Mouse (Mus musculus): ENCODE results near the gene P3h3.
"Not testable (repeated sequence)": the region's sequence is repeated elsewhere in the genome, so short reads cannot be mapped to it uniquely, and the experiment has no call there.

Gene P3h3

GRCm38 (mm10) chr6:124809775-124810538 lies 47.6 kb downstream of the P3h3 start:
- in situ Hi-C loops (cut with MboI, MseI) = loop anchor here (5.0 kb wide), 1 partner anchor 98 kb away; the partner anchor contains the start of genes Emg1 and Phb2

GRCm38 (mm10) chr6:124809052-124809774 lies 48.3 kb downstream of the P3h3 start:
- in situ Hi-C loops (cut with MboI, MseI) = loop anchor here (5.0 kb wide), 1 partner anchor 97 kb away; the partner anchor contains the start of genes Emg1 and Phb2

GRCm38 (mm10) chr6:124808358-124809012 lies 49.1 kb downstream of the P3h3 start, which contains the start of gene Spsb2:
Gene Spsb2 (plus strand): TSS chr6:124808661.
- in situ Hi-C loops (cut with MboI, MseI) = loop anchor here (5.0 kb wide), 1 partner anchor 96 kb away; the partner anchor contains the start of genes Emg1 and Phb2

GRCm38 (mm10) chr6:124807986-124808357 lies 49.6 kb downstream of the P3h3 start:
- in situ Hi-C loops (cut with MboI, MseI) = loop anchor here (5.0 kb wide), 1 partner anchor 96 kb away; the partner anchor contains the start of genes Emg1 and Phb2

- in situ Hi-C loops (cut with MboI, MseI) = loop anchor here (5.0 kb wide), 1 partner anchor 95 kb away; the partner anchor contains the start of genes Emg1 and Phb2
Measured at GRCm38 (mm10) chr6:124807366-124807765, 50.2 kb downstream of the P3h3 start.

- in situ Hi-C loops (cut with MboI, MseI) = loop anchor here (5.0 kb wide), 1 partner anchor 94 kb away; the partner anchor contains the start of genes Emg1 and Phb2
Measured at GRCm38 (mm10) chr6:124806446-124807140, 51.0 kb downstream of the P3h3 start.

- in situ Hi-C loops (cut with MboI, MseI) = loop anchor here (5.0 kb wide), 1 partner anchor 93 kb away; the partner anchor contains the start of genes Emg1 and Phb2
Measured at GRCm38 (mm10) chr6:124805341-124806321, 51.9 kb downstream of the P3h3 start.

- in situ Hi-C loops (cut with MboI, MseI) = no loop called here
Measured at GRCm38 (mm10) chr6:124804341-124804740, 53.2 kb downstream of the P3h3 start.

- in situ Hi-C loops (cut with MboI, MseI) = not testable (repeated sequence)
Measured at GRCm38 (mm10) chr6:124803691-124804090, 53.9 kb downstream of the P3h3 start.

- in situ Hi-C loops (cut with MboI, MseI) = no loop called here
Measured at GRCm38 (mm10) chr6:124803061-124803460, 54.5 kb downstream of the P3h3 start.

- in situ Hi-C loops (cut with MboI, MseI) = not testable (repeated sequence)
Measured at GRCm38 (mm10) chr6:124802400-124802799, 55.2 kb downstream of the P3h3 start.

- in situ Hi-C loops (cut with MboI, MseI) = no loop called here
Measured at GRCm38 (mm10) chr6:124796200-124796599, 61.4 kb downstream of the P3h3 start.

GRCm38 (mm10) chr6:124795781-124796180 lies 61.8 kb downstream of the P3h3 start:
- in situ Hi-C loops (cut with MboI, MseI) = no loop called here

GRCm38 (mm10) chr6:124791911-124792310 lies 65.6 kb downstream of the P3h3 start:
- in situ Hi-C loops (cut with MboI, MseI) = no loop called here

All from regulatory T cell (primary cell).